Mouse (Mus musculus): ENCODE measurements around the gene Mybl2. TPM values are rescaled to one million over a fixed set of nuclear protein-coding genes. Genes with fewer than 3 reads are reported as not detected.

The Mybl2 gene
- polyA plus RNA-seq (2014; fragmentation: Nextera tagmentation; extraction: Ambion mirVana): 17.7 and 19.8 TPM in 2 replicates

DNA sequence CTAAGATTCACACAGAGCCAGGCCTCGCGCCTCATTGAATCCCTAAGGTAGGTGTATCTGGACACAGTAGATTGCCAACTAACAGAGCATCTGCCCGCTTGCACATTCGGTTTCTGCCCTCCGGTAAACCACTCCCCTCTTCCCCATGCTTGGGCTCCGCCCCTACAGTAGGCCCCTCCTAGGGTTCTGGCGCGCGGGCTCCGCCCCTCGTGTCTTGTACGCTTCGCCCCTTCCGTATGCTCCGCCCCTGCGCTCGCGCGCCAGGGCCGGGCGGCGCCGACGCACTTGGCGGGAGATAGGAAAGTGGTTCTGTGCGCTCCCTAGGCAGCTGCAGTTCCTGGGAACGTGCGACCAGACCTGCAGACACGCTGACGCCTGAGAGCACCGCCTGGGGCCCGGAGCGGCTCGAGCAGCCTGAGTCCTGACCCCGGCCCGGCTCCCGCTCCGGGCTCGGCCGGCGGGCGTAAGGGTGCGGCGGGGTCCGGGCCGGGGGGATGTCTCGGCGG, at the start of gene Mybl2:
TSS of gene Mybl2 (plus strand) at position 353 of the 506 bp plus-strand sequence.
- DNase-seq (ENCODE audit: low spot score): peak; percentile 96
- H3K4me1 ChIP-seq (replicated peaks; ENCODE audit: control insufficient read depth, insufficient read depth, low read length): peaks cover 4% of the 10 kb centered on the region; the same call in 1 of the 2 replicates
- H3K4me2 ChIP-seq (replicated peaks; ENCODE audit: low read depth, low read length): peak within 1 kb of the TSS; percentile 95
- H3K9ac ChIP-seq (ENCODE audit: low read depth, low read length): peak within 1 kb of the TSS; percentile 66
- H3K27ac ChIP-seq (ENCODE audit: low read depth, low read length): no peak within 1 kb of the TSS
- H3K4me3 ChIP-seq (ENCODE audit: low read depth, low read length): peak within 1 kb of the TSS; percentile 74
- peak; percentile 99 for ATAC-seq (ENCODE audit: low FRiP score)
- WGBS: under 1% methylated on average over 42 of the region's 48 CpGs
- no peaks in the 10 kb centered on the region for H3K9me3 ChIP-seq (ENCODE audit: control insufficient read depth, low read length)
- no peaks in the 10 kb centered on the region for H3K27me3 ChIP-seq (ENCODE audit: control insufficient read depth, insufficient read depth, low read length)
- no peaks in the 10 kb centered on the region for H3K36me3 ChIP-seq (ENCODE audit: control insufficient read depth, insufficient read depth, low read length)

DNA sequence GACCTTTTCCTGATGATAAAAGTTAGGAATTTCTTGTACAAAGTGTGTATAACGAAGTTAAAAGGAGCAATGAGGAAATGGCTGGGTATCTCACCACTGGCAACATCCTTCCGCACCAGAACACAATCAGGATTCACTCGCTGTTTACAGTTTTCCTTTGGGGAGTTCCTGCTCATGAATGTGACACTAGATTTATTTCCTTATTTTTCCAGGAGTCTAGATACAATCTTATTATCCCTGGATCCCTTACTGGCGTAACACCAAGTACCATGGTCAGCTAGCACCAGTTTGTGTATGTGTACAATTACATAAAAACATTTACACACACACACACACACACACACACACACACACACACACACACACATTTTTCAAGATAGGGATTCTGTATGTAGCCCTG, 47.2 kb upstream of the Mybl2 start:
- 83% methylated on average over 4 of the region's 4 CpGs for WGBS
- Histone ChIP-seq H3K4me1 (replicated peaks; ENCODE audit: control insufficient read depth, insufficient read depth, low read length) (no peaks in the 10 kb centered on the region), H3K9me3 (ENCODE audit: control insufficient read depth, low read length) (no peaks in the 10 kb centered on the region), H3K9ac (ENCODE audit: low read depth, low read length) (no peak overlapping the region), H3K36me3 (ENCODE audit: control insufficient read depth, insufficient read depth, low read length) (no peaks in the 10 kb centered on the region), H3K27me3 (ENCODE audit: control insufficient read depth, insufficient read depth, low read length) (no peaks in the 10 kb centered on the region), H3K4me3 (ENCODE audit: low read depth, low read length) (no peak overlapping the region), H3K4me2 (replicated peaks; ENCODE audit: low read depth, low read length) (no peak overlapping the region), H3K27ac (ENCODE audit: low read depth, low read length) (no peak overlapping the region)
- ATAC-seq (ENCODE audit: low FRiP score) (no peak), DNase-seq (ENCODE audit: low spot score) (no peak)

DNA sequence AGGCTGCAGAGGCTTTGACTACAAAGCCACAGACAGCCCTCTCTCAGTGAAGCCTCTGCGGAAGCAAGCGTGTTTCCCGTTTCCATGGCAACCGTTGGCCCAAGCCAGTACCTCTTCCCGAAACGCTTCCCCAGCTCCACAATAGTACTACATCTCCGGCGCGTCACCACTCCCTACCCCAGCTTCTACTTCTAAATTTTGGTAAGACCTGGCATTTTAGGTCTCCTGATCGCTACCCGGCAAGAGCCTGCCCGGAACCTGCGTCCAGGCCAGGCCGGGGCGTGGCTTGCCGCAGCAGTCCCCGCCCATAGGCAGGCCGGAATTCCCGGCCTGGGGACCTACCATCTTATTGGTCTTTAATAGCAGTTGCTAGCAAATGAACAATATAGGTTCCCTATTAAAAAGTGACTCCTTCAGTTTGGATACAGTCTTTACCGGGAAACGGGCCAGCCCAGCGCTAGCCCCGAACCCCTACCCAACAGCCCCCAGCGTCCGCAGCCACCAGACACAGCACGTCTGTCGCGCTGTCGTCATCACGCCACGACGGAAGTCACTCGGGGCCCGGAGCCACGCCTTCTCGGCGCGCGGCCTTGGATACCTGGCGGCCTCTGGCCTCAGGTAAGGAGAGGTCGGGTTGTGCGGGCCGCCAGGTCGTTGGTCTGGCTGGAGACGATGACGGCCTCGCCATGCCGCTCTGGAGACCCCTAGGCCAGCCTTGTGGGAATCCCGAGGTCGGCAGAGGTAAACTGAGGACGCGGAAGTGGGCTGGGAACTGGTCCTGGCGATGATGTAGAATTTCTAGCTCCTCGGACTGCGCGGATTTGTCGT, 37.4 kb upstream of the Mybl2 start, which contains the start of gene Ift52:
TSS of gene Ift52 (plus strand) at position 439 of the 828 bp plus-strand sequence.
- DNase-seq (ENCODE audit: low spot score) (peak; percentile 94), ATAC-seq (ENCODE audit: low FRiP score) (peak; percentile 95)
- no peaks in the 10 kb centered on the region for H3K27me3 ChIP-seq (ENCODE audit: control insufficient read depth, insufficient read depth, low read length)
- no peak within 1 kb of the TSS; the same call in 1 of the 2 replicates for H3K27ac ChIP-seq (ENCODE audit: low read depth, low read length)
- peak within 1 kb of the TSS; percentile 44 for H3K4me2 ChIP-seq (replicated peaks; ENCODE audit: low read depth, low read length)
- H3K9ac ChIP-seq (ENCODE audit: low read depth, low read length): peak within 1 kb of the TSS; percentile 54
- H3K9me3 ChIP-seq (ENCODE audit: control insufficient read depth, low read length): no peaks in the 10 kb centered on the region
- no peaks in the 10 kb centered on the region for H3K36me3 ChIP-seq (ENCODE audit: control insufficient read depth, insufficient read depth, low read length)
- peak within 1 kb of the TSS; percentile 55 for H3K4me3 ChIP-seq (ENCODE audit: low read depth, low read length)
- H3K4me1 ChIP-seq (replicated peaks; ENCODE audit: control insufficient read depth, insufficient read depth, low read length): no peaks in the 10 kb centered on the region; the same call in 1 of the 2 replicates
- WGBS: under 1% methylated on average over 57 of the region's 57 CpGs

DNA sequence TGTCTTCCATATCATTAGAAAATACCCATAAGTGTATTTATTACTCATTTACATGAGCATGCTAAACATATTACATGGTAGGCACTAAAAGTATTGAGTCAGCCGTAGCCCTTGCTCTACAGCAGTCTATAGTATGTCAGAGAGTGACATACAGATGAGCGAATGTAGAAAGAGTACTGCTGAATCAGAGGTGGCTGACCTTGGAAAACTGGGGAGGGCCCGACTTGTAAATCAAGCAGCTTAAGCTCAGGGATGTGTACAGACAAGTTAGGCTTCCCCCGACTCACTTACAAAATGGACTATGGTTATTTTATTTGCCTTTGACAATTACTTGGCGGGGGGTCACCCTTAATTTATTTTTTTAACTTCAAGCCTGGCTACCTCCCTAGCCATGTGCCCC, 23.2 kb upstream of the Mybl2 start:
- Histone ChIP-seq H3K4me2 (replicated peaks; ENCODE audit: low read depth, low read length) (no peak overlapping the region), H3K9me3 (ENCODE audit: control insufficient read depth, low read length) (no peaks in the 10 kb centered on the region), H3K9ac (ENCODE audit: low read depth, low read length) (no peak overlapping the region), H3K27ac (ENCODE audit: low read depth, low read length) (no peak overlapping the region), H3K27me3 (ENCODE audit: control insufficient read depth, insufficient read depth, low read length) (no peaks in the 10 kb centered on the region), H3K4me1 (replicated peaks; ENCODE audit: control insufficient read depth, insufficient read depth, low read length) (no peaks in the 10 kb centered on the region), H3K36me3 (ENCODE audit: control insufficient read depth, insufficient read depth, low read length) (0 out of 2 replicates have a peak, but pooled peaks cover 12% of the 10 kb centered on the region), H3K4me3 (ENCODE audit: low read depth, low read length) (no peak overlapping the region)
- no peak for ATAC-seq (ENCODE audit: low FRiP score)
- 90% methylated on average over 5 of the region's 5 CpGs for WGBS
- DNase-seq (ENCODE audit: low spot score): no peak

DNA sequence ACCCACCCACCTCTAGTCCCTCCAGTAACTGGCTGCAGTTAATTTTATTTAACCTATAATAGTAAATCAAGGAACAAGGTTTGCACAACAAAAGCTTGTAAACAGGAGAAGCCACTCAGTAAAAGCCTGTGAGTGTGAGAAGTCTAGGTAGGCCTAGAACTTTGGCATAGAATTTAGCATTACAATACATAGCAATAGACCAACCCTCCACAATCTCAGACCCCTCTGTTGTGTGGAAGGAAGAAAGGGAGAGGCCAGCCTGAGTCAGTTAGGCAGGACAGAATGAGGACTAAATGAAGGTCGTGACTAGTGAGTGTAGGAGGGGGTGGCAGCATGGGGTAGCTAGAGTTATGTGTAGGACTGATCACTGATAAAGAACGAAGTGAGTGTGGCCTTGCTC, 22.7 kb upstream of the Mybl2 start:
- DNase-seq (ENCODE audit: low spot score): no peak
- H3K27me3 ChIP-seq (ENCODE audit: control insufficient read depth, insufficient read depth, low read length): no peaks in the 10 kb centered on the region
- H3K4me3 ChIP-seq (ENCODE audit: low read depth, low read length): no peak overlapping the region
- H3K9ac ChIP-seq (ENCODE audit: low read depth, low read length): no peak overlapping the region
- 0 out of 2 replicates have a peak, but pooled peaks cover 15% of the 10 kb centered on the region for H3K36me3 ChIP-seq (ENCODE audit: control insufficient read depth, insufficient read depth, low read length)
- H3K27ac ChIP-seq (ENCODE audit: low read depth, low read length): no peak overlapping the region
- no peak overlapping the region for H3K4me2 ChIP-seq (replicated peaks; ENCODE audit: low read depth, low read length)
- no peaks in the 10 kb centered on the region for H3K9me3 ChIP-seq (ENCODE audit: control insufficient read depth, low read length)
- no peaks in the 10 kb centered on the region for H3K4me1 ChIP-seq (replicated peaks; ENCODE audit: control insufficient read depth, insufficient read depth, low read length)
- WGBS: 85% methylated on average over 2 of the region's 2 CpGs
- no peak for ATAC-seq (ENCODE audit: low FRiP score)

DNA sequence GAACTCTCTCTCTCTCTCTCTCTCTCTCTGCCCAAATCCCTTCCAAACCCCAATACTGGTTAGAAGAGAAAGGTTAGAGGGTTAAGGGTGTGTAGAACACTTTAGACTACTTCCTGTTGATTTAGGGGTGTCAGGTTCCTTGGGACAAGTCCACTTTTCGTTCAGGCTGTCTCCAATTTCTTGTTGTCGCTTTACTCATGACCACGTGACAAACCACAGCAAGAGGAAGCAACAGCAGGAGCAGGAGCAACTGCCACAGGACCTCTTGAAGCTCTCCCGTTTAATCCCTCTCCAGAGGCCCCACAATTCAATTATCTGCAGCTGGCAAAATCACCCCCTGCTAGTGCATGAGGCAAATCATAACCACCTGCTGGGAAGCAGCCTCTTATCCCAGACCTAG, 21.9 kb upstream of the Mybl2 start:
- H3K27ac ChIP-seq (ENCODE audit: low read depth, low read length): no peak overlapping the region
- no peaks in the 10 kb centered on the region for H3K4me1 ChIP-seq (replicated peaks; ENCODE audit: control insufficient read depth, insufficient read depth, low read length)
- DNase-seq (ENCODE audit: low spot score): no peak
- ATAC-seq (ENCODE audit: low FRiP score): no peak
- H3K4me2 ChIP-seq (replicated peaks; ENCODE audit: low read depth, low read length): no peak overlapping the region
- no peak overlapping the region for H3K9ac ChIP-seq (ENCODE audit: low read depth, low read length)
- no peaks in the 10 kb centered on the region for H3K9me3 ChIP-seq (ENCODE audit: control insufficient read depth, low read length)
- no peak overlapping the region for H3K4me3 ChIP-seq (ENCODE audit: low read depth, low read length)
- H3K36me3 ChIP-seq (ENCODE audit: control insufficient read depth, insufficient read depth, low read length): 0 out of 2 replicates have a peak, but pooled peaks cover 17% of the 10 kb centered on the region
- WGBS: 53% methylated on average over 4 of the region's 4 CpGs
- no peaks in the 10 kb centered on the region for H3K27me3 ChIP-seq (ENCODE audit: control insufficient read depth, insufficient read depth, low read length)

DNA sequence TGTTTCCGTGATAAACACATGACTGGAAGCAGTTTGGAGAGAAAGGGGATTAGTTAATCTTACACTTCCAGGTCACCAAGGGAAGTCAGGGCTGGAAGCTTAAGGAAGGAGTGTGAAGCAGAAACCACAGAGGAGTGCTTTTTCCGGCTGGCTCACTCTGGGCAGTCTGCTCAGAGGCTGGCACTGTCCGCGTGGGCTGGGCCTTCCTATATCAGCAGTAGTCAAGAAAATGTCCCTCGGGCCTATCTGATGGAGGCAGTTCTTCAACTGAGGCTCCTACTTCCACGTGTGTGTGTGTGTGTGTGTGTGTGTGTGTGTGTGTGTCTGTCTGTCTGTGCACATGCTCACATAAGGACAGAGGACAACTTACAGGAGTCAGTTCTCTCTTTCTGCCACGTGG, 14.5 kb upstream of the Mybl2 start:
- H3K27me3 ChIP-seq (ENCODE audit: control insufficient read depth, insufficient read depth, low read length): no peaks in the 10 kb centered on the region
- H3K4me3 ChIP-seq (ENCODE audit: low read depth, low read length): no peak overlapping the region
- H3K36me3 ChIP-seq (ENCODE audit: control insufficient read depth, insufficient read depth, low read length): peaks cover 12% of the 10 kb centered on the region; the same call in 1 of the 2 replicates
- no peak overlapping the region for H3K4me2 ChIP-seq (replicated peaks; ENCODE audit: low read depth, low read length)
- H3K9me3 ChIP-seq (ENCODE audit: control insufficient read depth, low read length): no peaks in the 10 kb centered on the region
- 86% methylated on average over 7 of the region's 7 CpGs for WGBS
- H3K27ac ChIP-seq (ENCODE audit: low read depth, low read length): no peak overlapping the region
- H3K4me1 ChIP-seq (replicated peaks; ENCODE audit: control insufficient read depth, insufficient read depth, low read length): no peaks in the 10 kb centered on the region
- no peak overlapping the region for H3K9ac ChIP-seq (ENCODE audit: low read depth, low read length)
- no peak for ATAC-seq (ENCODE audit: low FRiP score)
- DNase-seq (ENCODE audit: low spot score): no peak

DNA sequence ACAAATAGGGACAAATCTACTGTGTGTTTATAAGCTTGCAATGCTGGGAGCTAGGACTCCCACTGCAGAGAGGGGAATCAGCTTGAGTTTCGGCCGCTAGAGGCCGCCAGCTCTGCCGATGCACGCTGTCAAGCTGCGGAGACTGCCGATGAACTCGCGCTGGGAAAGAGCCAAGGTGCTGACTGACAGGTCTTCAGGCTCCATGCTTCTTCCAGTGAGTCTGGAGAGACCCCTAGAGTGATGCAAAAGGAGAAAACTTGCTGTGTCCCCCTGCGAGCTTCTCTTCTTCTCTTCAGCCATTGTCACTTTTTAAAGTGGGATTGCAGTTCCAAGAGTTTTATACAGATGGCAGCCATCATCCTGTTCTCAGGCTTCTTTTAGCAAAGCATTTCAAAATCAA, 6.4 kb upstream of the Mybl2 start:
- no peak overlapping the region for H3K27ac ChIP-seq (ENCODE audit: low read depth, low read length)
- H3K27me3 ChIP-seq (ENCODE audit: control insufficient read depth, insufficient read depth, low read length): no peaks in the 10 kb centered on the region
- H3K9me3 ChIP-seq (ENCODE audit: control insufficient read depth, low read length): no peaks in the 10 kb centered on the region
- no peak overlapping the region for H3K9ac ChIP-seq (ENCODE audit: low read depth, low read length)
- H3K4me3 ChIP-seq (ENCODE audit: low read depth, low read length): no peak overlapping the region
- peaks cover 8% of the 10 kb centered on the region for H3K36me3 ChIP-seq (ENCODE audit: control insufficient read depth, insufficient read depth, low read length)
- H3K4me1 ChIP-seq (replicated peaks; ENCODE audit: control insufficient read depth, insufficient read depth, low read length): no peaks in the 10 kb centered on the region
- H3K4me2 ChIP-seq (replicated peaks; ENCODE audit: low read depth, low read length): no peak overlapping the region
- DNase-seq (ENCODE audit: low spot score) (peak; percentile 83), ATAC-seq (ENCODE audit: low FRiP score) (no peak)
- WGBS: 3% methylated on average over 10 of the region's 10 CpGs
